Mouse (Mus musculus) limb, embryonic 13.5 days (tissue): ENCODE measurements around the gene Fndc11. TPM values are rescaled to one million over a fixed set of nuclear protein-coding genes. Genes with fewer than 3 reads are reported as not detected.
A peak's percentile ranks its signal among the peaks of the same experiment; 100 is the strongest.
"Not testable (repeated sequence)": the region's sequence is repeated elsewhere in the genome, so short reads cannot be mapped to it uniquely, and the experiment has no call there.

Experiments
- ATAC-seq: fragments of 200-750 bp; cut with Nextera tagmentation; 2 replicates; pipeline ENCODE4 v1.8.0; 2017; ENCODE audit warnings: low read depth, moderate number of reproducible peaks, moderate TSS enrichment; ENCODE audit not compliant: low FRiP score
- H3K27ac ChIP-seq: fragments of 300-500 bp; sonication (generic); 2 replicates; pipeline ENCODE4 v1.5.1; 2015; ENCODE audit warnings: inconsistent platforms, mild to moderate bottlenecking, moderate library complexity
- H3K27me3 ChIP-seq: fragments of 300-500 bp; sonication (generic); 2 replicates; pipeline ENCODE4 v1.6.1; 2015; ENCODE audit warnings: mild to moderate bottlenecking, inconsistent platforms
- H3K36me3 ChIP-seq: fragments of 300-500 bp; sonication (generic); 2 replicates; pipeline ENCODE4 v1.6.1; 2015; ENCODE audit warnings: inconsistent platforms, mild to moderate bottlenecking, moderate library complexity
- H3K4me1 ChIP-seq: fragments of 300-500 bp; sonication (generic); 2 replicates; pipeline ENCODE4 v1.6.1; 2015; ENCODE audit warnings: inconsistent platforms
- H3K4me2 ChIP-seq: fragments of 300-500 bp; sonication (generic); replicated peaks from 2 replicates; pipeline ENCODE4 v1.6.1; 2015; ENCODE audit warnings: inconsistent platforms, mild to moderate bottlenecking, moderate library complexity
- H3K4me3 ChIP-seq: fragments of 300-500 bp; sonication (generic); 2 replicates; pipeline ENCODE4 v1.5.1; 2015; ENCODE audit warnings: moderate library complexity, mild to moderate bottlenecking, inconsistent platforms
- H3K9ac ChIP-seq: fragments of 300-500 bp; sonication (generic); 2 replicates; pipeline ENCODE4 v1.6.1; 2015; ENCODE audit warnings: mild to moderate bottlenecking, inconsistent platforms
- H3K9me3 ChIP-seq: fragments of 300-500 bp; sonication (generic); 2 replicates; pipeline ENCODE4 v1.6.1; 2016; ENCODE audit warnings: inconsistent platforms
- WGBS: fragments of 180-500 bp; shearing (Covaris S2); methylation state at CpG from one replicate; pipeline ENCODE4 v1.1.7; 2015; 5-methylcytosine and 5-hydroxymethylcytosine counted together
- polyA plus RNA-seq: library from polyadenylated mRNA; unstranded; fragments of >200 nt; fragmentation: Nextera tagmentation; extraction: Ambion mirVana; gene quantifications from 2 replicates; pipeline ENCODE4 v1.2.1, GENCODE M21; 2015

Fndc11 gene
- 0.17 and 0.42 TPM in 2 replicates for polyA plus RNA-seq

GRCm38 (mm10) chr2:181219538-181220216, at the start of gene Fndc11:
TSS of gene Fndc11 (plus strand) at chr2:181220013.
- Histone ChIP-seq H3K9me3 (no peaks in the 10 kb centered on the region), H3K4me2 (peak within 1 kb of the TSS; percentile 68), H3K4me1 (peaks cover 20% of the 10 kb centered on the region), H3K9ac (peak within 1 kb of the TSS; percentile 40; the same call in 1 of the 2 replicates), H3K4me3 (peak within 1 kb of the TSS; percentile 38), H3K27ac (peak within 1 kb of the TSS; percentile 22; the same call in 1 of the 2 replicates), H3K36me3 (no peaks in the 10 kb centered on the region), H3K27me3 (no peaks in the 10 kb centered on the region)
- WGBS = 2% methylated on average over 25 of the region's 25 CpGs
- ATAC-seq = peak; percentile 92

GRCm38 (mm10) chr2:181174646-181175045, 45.2 kb upstream of the Fndc11 start:
- WGBS = 87% methylated on average over 3 of the region's 3 CpGs
- ATAC-seq = no peak

DNA sequence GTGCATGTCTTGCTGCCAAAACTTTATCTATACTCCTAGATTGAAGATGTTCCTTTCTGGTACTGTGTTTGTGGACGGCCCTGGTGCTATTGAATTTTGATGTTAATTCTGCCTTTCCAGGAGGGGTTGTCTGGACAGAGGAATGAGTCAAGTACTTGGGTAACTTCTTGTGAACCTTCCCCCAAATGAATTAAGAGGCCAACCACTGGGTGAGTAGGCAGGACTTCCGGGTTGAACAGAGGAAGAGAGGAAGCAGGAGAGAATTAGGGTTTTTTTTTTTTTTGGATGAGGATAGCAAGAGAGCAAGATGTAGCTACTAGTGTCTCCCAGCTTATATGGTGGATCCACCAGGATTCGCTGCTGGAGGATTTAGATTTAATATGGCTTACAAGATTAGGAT, 41.8 kb upstream of the Fndc11 start:
- no peak for ATAC-seq
- no peak overlapping the region for H3K4me3 ChIP-seq
- no peaks in the 10 kb centered on the region for H3K36me3 ChIP-seq
- no peak overlapping the region for H3K27ac ChIP-seq
- no peak overlapping the region for H3K9ac ChIP-seq
- H3K4me2 ChIP-seq = no peak overlapping the region
- H3K4me1 ChIP-seq = no peaks in the 10 kb centered on the region
- no peaks in the 10 kb centered on the region for H3K27me3 ChIP-seq
- WGBS = 74% methylated on average over 3 of the region's 3 CpGs
- no peaks in the 10 kb centered on the region for H3K9me3 ChIP-seq

More at GRCm38 (mm10) chr2:181174646-181175045, 45.2 kb upstream of the Fndc11 start:
- no peaks in the 10 kb centered on the region for H3K36me3 ChIP-seq
- H3K9me3 ChIP-seq = no peaks in the 10 kb centered on the region
- H3K4me1 ChIP-seq = no peaks in the 10 kb centered on the region
- no peaks in the 10 kb centered on the region for H3K27me3 ChIP-seq
- no peak overlapping the region for H3K4me2 ChIP-seq
- H3K27ac ChIP-seq = no peak overlapping the region
- H3K9ac ChIP-seq = no peak overlapping the region
- no peak overlapping the region for H3K4me3 ChIP-seq

GRCm38 (mm10) chr2:181178471-181178870, 41.3 kb upstream of the Fndc11 start:
- no peak overlapping the region for H3K27ac ChIP-seq
- H3K9me3 ChIP-seq = no peaks in the 10 kb centered on the region
- H3K4me3 ChIP-seq = no peak overlapping the region
- H3K9ac ChIP-seq = no peak overlapping the region
- no peak overlapping the region for H3K4me2 ChIP-seq
- H3K27me3 ChIP-seq = no peaks in the 10 kb centered on the region
- no peak for ATAC-seq
- H3K4me1 ChIP-seq = no peaks in the 10 kb centered on the region
- no peaks in the 10 kb centered on the region for H3K36me3 ChIP-seq
- WGBS = 77% methylated on average over 5 of the region's 5 CpGs

- Histone ChIP-seq H3K4me3 (no peak overlapping the region), H3K36me3 (no peaks in the 10 kb centered on the region), H3K4me1 (no peaks in the 10 kb centered on the region), H3K9me3 (no peaks in the 10 kb centered on the region), H3K9ac (no peak overlapping the region), H3K4me2 (no peak overlapping the region), H3K27me3 (no peaks in the 10 kb centered on the region), H3K27ac (no peak overlapping the region)
- WGBS = 80% methylated on average over 6 of the region's 6 CpGs
- no peak for ATAC-seq
Observed at GRCm38 (mm10) chr2:181180898-181181297, 38.9 kb upstream of the Fndc11 start.

GRCm38 (mm10) chr2:181186635-181187034, 33.2 kb upstream of the Fndc11 start:
- under 1% methylated on average over 14 of the region's 14 CpGs for WGBS
- peaks cover 12% of the 10 kb centered on the region for H3K36me3 ChIP-seq
- H3K4me3 ChIP-seq = peak overlapping the region; percentile 73
- ATAC-seq = peak; percentile 81
- H3K9ac ChIP-seq = peak overlapping the region; percentile 93
- peak overlapping the region; percentile 96 for H3K27ac ChIP-seq
- peak overlapping the region; percentile 78 for H3K4me2 ChIP-seq
- H3K9me3 ChIP-seq = no peaks in the 10 kb centered on the region
- H3K27me3 ChIP-seq = no peaks in the 10 kb centered on the region
- peaks cover 10% of the 10 kb centered on the region for H3K4me1 ChIP-seq

DNA sequence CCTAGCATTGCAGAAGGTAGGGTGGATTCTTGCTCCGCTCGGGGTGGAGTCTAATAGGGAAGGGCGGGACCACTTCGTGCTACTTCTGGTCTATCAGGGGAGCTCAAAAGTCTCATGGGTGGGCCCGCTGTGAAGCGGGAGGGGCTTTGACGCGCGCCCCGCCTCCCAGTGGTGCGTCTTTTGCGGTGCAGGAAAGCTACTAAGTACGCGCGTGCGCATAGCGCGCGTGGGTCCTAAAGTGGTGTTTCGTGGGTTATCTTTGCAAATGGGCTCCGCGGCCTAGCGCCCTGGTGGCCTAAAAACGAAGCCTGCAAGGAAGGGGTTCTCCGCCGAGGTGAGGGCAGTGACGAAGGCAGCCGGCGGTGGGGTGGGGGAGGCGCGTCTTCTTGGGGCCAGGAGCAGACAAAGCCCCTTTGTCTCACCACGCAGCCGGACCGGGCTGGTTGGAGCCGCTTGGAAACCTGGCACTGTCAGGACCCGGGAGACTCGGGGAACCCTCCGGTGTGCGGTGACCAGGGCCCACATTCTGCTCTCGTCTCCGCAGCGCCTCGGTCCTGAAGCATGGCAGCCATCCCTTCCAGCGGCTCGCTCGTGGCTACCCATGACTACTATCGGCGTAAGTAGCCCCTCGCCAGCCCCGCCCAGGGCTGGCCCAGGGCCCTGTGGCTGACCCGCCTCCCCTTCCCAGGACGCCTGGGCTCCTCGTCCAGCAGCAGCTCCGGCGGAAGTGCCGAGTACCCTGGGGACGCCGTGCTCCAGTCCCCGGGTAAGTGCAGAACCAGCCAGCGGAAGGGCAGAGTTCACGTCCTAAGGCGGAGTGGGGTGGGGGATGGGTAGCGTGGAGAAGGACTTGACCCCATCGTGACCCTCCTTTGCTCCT, 32.5 kb upstream of the Fndc11 start, which contains the start of gene Ppdpf:
TSS of gene Ppdpf (plus strand) at position 127 of the 880 bp plus-strand sequence.
- under 1% methylated on average over 64 of the region's 64 CpGs for WGBS
- peak within 1 kb of the TSS; percentile 93 for H3K9ac ChIP-seq
- peak within 1 kb of the TSS; percentile 96 for H3K27ac ChIP-seq
- H3K9me3 ChIP-seq = no peaks in the 10 kb centered on the region
- H3K4me2 ChIP-seq = peak within 1 kb of the TSS; percentile 78
- peak; percentile 94 for ATAC-seq
- H3K36me3 ChIP-seq = peaks cover 12% of the 10 kb centered on the region
- no peaks in the 10 kb centered on the region for H3K27me3 ChIP-seq
- peaks cover 10% of the 10 kb centered on the region for H3K4me1 ChIP-seq
- peak within 1 kb of the TSS; percentile 73 for H3K4me3 ChIP-seq

DNA sequence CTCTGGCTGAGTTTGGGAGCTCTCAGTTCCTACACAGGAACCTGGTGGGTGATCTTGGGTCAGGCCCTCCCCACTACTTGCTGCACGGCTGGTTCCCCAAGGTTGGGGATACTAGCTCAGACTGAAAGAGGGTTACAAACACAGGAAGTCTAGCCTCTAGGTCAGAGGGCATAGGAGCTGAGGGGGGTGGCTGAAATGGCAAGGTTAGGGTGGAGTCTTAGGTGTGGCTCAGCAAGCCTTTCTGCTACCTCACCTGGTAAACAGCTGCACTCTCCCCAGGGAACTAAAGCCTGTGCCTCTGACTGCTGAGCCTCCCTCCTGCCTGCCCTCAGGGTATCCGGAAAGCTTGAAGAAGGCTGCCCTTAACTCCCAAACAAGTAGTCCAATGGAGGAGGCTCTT, 31.1 kb upstream of the Fndc11 start:
- Histone ChIP-seq H3K9ac (peak overlapping the region; percentile 39), H3K27ac (peak overlapping the region; percentile 22; the same call in 1 of the 2 replicates)

GRCm38 (mm10) chr2:181189321-181189720, 30.5 kb upstream of the Fndc11 start:
- Histone ChIP-seq H3K9ac (no peak overlapping the region), H3K4me3 (no peak overlapping the region), H3K9me3 (no peaks in the 10 kb centered on the region), H3K4me1 (peaks cover 10% of the 10 kb centered on the region), H3K36me3 (peaks cover 12% of the 10 kb centered on the region), H3K4me2 (no peak overlapping the region), H3K27me3 (no peaks in the 10 kb centered on the region), H3K27ac (no peak overlapping the region)
- 76% methylated on average over 1 of the region's 1 CpGs for WGBS
- no peak for ATAC-seq

More for the DNA sequence above, 31.1 kb upstream of the Fndc11 start:
- no peaks in the 10 kb centered on the region for H3K27me3 ChIP-seq
- H3K4me1 ChIP-seq = peaks cover 10% of the 10 kb centered on the region
- 47% methylated on average over 2 of the region's 2 CpGs for WGBS
- H3K4me3 ChIP-seq = peak overlapping the region; percentile 73
- ATAC-seq = no peak
- peaks cover 12% of the 10 kb centered on the region for H3K36me3 ChIP-seq
- peak overlapping the region; percentile 78 for H3K4me2 ChIP-seq
- no peaks in the 10 kb centered on the region for H3K9me3 ChIP-seq

DNA sequence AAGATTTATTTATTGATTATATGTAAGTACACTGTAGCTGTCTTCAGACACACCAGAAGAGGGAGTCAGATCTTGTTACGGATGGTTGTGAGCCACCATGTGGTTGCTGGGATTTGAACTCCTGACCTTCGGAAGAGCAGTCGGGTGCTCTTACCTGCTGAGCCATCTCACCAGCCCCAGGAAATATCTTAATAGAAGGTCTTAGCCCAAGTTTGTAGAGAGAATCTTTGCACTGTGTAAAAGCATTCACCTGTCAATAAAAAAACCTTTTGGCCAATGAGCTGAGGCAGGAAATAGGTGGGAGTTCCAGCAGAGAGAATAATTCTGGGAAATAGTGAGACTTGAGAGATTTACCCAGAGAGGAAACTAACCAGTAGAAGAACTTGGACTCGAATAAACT, 28.4 kb upstream of the Fndc11 start:
- not testable (repeated sequence) for H3K4me3 ChIP-seq, H3K4me2 ChIP-seq, H3K9me3 ChIP-seq, H3K9ac ChIP-seq, ATAC-seq, H3K27me3 ChIP-seq, H3K27ac ChIP-seq
- H3K4me1 ChIP-seq = peaks cover 10% of the 10 kb centered on the region
- H3K36me3 ChIP-seq = peaks cover 12% of the 10 kb centered on the region
- 70% methylated on average over 4 of the region's 4 CpGs for WGBS

DNA sequence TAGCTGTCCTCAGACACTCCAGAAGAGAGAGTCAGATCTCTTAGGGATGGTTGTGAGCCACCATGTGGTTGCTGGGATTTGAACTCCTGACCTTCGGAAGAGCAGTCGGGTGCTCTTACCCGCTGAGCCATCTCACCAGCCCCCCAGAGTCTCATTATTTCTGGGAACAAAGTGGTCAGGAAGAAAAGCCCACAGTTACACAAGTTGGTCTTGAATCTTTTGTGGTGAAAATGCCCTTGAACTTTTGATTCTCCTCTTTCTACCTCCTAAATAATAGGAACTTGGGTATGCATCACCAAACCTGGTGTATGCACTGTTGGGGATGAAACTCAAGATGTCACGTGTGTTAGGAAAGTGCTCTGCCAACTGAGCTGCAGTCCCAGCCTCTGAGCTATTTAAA, 27.9 kb upstream of the Fndc11 start:
- H3K4me1 ChIP-seq = peaks cover 10% of the 10 kb centered on the region
- no peaks in the 10 kb centered on the region for H3K27me3 ChIP-seq
- no peak overlapping the region for H3K4me2 ChIP-seq
- no peak for ATAC-seq
- H3K4me3 ChIP-seq = no peak overlapping the region
- no peak overlapping the region for H3K27ac ChIP-seq
- no peak overlapping the region for H3K9ac ChIP-seq
- 72% methylated on average over 4 of the region's 4 CpGs for WGBS
- peaks cover 12% of the 10 kb centered on the region for H3K36me3 ChIP-seq
- H3K9me3 ChIP-seq = no peaks in the 10 kb centered on the region

DNA sequence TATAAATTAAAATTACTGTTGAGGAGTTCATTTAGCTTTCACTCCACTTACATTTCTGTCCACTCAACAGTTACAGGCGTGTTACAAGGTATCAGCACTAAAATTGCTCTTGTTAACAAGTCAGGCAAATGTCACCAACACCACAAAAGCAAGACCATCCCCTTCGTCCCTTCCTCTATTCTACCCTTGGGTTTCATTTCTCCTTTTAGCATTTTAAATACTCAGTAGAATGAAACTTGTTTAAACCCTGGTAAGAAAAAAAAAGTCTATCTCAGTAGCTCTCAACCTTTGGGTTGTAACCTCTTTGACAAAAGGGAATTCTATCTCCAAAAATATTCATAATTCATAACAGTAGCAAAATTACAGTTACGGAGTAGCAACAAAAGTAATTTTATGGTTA, 26.8 kb upstream of the Fndc11 start:
- Histone ChIP-seq H3K27me3 (no peaks in the 10 kb centered on the region), H3K27ac (no peak overlapping the region)
- ATAC-seq = no peak

More for the DNA sequence above, 26.8 kb upstream of the Fndc11 start:
- peaks cover 10% of the 10 kb centered on the region for H3K4me1 ChIP-seq
- H3K36me3 ChIP-seq = peaks cover 12% of the 10 kb centered on the region
- no peak overlapping the region for H3K9ac ChIP-seq
- WGBS = 75% methylated on average over 3 of the region's 3 CpGs
- no peaks in the 10 kb centered on the region for H3K9me3 ChIP-seq
- no peak overlapping the region for H3K4me2 ChIP-seq
- H3K4me3 ChIP-seq = no peak overlapping the region
